Mouse (Mus musculus) intestine, embryonic 15.5 days (tissue): Measurements from ENCODE around the gene Il19. TPM values are rescaled to one million over a fixed set of nuclear protein-coding genes. Genes with fewer than 3 reads are reported as not detected.

ENCODE experiments used
- ATAC-seq: fragments of 200-750 bp; cut with Nextera tagmentation; 2 replicates; pipeline ENCODE4 v1.8.0; 2017; ENCODE audit warnings: moderate TSS enrichment, moderate library complexity
- H3K27ac ChIP-seq: fragments of 300-500 bp; sonication (generic); 2 replicates; pipeline ENCODE4 v1.5.1; 2015; ENCODE audit warnings: mild to moderate bottlenecking, inconsistent platforms
- H3K27me3 ChIP-seq: fragments of 300-500 bp; sonication (generic); replicated peaks from 2 replicates; pipeline ENCODE4 v1.6.1; 2015; ENCODE audit warnings: inconsistent platforms
- H3K36me3 ChIP-seq: fragments of 300-500 bp; sonication (generic); 2 replicates; pipeline ENCODE4 v1.6.1; 2015; ENCODE audit warnings: inconsistent platforms
- H3K4me1 ChIP-seq: fragments of 300-500 bp; sonication (generic); replicated peaks from 2 replicates; pipeline ENCODE4 v1.6.1; 2015; ENCODE audit warnings: inconsistent platforms
- H3K4me2 ChIP-seq: fragments of 300-500 bp; sonication (generic); replicated peaks from 2 replicates; pipeline ENCODE4 v1.6.1; 2015; ENCODE audit warnings: mild to moderate bottlenecking, inconsistent platforms
- H3K4me3 ChIP-seq: fragments of 300-500 bp; sonication (generic); replicated peaks from 2 replicates; pipeline ENCODE4 v1.5.1; 2015; ENCODE audit warnings: inconsistent platforms
- H3K9ac ChIP-seq: fragments of 300-500 bp; sonication (generic); 2 replicates; pipeline ENCODE4 v1.6.1; 2015; ENCODE audit warnings: inconsistent platforms
- H3K9me3 ChIP-seq: fragments of 300-500 bp; sonication (generic); 2 replicates; pipeline ENCODE4 v1.6.1; 2016; ENCODE audit warnings: inconsistent platforms
- WGBS: fragments of 180-500 bp; shearing (Covaris S2); methylation state at CpG from one replicate; pipeline ENCODE4 v1.1.7; 2015; 5-methylcytosine and 5-hydroxymethylcytosine counted together
- polyA plus RNA-seq: library from polyadenylated mRNA; unstranded; fragments of >200 nt; fragmentation: Nextera tagmentation; extraction: Ambion mirVana; gene quantifications from 2 replicates; pipeline ENCODE4 v1.2.1, GENCODE M21; 2015

Il19 gene
- polyA plus RNA-seq, 1 experiment from 2014 or later: 0.20 TPM

DNA sequence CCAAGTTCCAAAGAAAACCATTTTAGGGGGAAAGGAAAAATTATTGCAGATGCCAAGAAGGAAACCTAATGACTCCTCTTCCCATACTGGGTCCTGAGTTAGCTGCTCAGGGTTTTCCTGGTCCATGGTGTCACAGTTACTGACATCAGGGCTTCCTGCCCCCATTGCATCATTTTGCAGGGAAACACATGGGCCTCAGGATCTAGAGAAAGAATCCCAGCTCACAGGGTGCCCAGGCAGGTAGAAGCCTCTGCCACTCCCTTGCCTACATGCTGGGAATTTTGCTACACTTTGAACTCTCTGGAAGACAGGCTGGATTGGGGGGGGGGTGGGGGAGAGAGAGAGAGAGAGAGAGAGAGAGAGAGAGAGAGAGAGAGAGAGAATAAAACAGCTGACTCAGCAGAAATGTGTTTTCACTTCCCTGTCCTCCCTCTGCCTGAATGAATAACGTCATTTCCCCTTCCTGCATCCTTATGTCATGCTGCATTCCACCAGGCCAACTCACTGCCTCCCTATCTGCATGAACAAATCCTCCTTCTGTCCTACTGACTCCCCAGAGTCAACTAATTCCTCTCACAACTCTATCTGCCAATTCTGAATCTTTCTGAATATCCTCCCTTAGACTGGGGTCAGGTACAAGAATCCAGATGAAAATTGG lies 21.5 kb downstream of the Il19 start:
- H3K27me3 ChIP-seq: no peaks in the 10 kb centered on the region
- no peak overlapping the region for H3K4me3 ChIP-seq
- 14% methylated on average over 1 of the region's 1 CpGs for WGBS
- H3K9me3 ChIP-seq: no peaks in the 10 kb centered on the region
- no peak overlapping the region for H3K4me2 ChIP-seq
- ATAC-seq: no peak
- no peak overlapping the region for H3K9ac ChIP-seq
- no peak overlapping the region for H3K27ac ChIP-seq
- no peaks in the 10 kb centered on the region for H3K36me3 ChIP-seq
- H3K4me1 ChIP-seq: no peaks in the 10 kb centered on the region

DNA sequence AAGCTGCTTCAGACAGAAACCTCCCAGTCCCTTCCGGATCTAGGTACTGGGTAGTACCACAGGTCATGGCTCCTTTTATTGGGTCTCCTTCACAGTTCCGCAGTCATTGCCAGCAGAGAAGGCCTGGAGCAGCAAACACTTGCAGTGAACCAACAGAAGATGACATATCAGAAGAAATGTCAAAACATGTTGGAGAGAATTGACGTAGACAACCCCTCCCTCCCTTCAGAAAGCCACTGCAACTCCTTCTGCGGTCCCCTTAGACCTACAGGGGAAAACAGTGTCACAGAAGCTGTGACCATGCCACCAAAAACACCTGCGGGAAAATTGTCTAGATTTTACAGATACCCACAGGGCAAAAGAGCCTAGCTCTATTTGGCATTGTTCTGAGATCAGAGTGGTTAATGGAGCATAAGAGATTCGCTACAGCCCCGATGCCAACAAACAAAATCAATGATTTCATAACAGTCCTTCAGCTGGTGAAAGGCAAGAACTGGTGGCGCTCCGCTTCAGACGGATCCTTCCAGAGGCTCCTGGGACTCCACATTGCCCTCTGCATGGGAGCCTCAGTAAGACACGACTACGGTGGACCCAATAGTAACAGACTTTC lies 28.4 kb downstream of the Il19 start, which contains the start of gene Il20:
TSS of gene Il20 (minus strand) at position 51 of the 610 bp plus-strand sequence.
- no peaks in the 10 kb centered on the region for H3K36me3 ChIP-seq
- no peaks in the 10 kb centered on the region for H3K27me3 ChIP-seq
- H3K27ac ChIP-seq: no peak within 1 kb of the TSS
- no peaks in the 10 kb centered on the region for H3K9me3 ChIP-seq
- no peak for ATAC-seq
- 87% methylated on average over 12 of the region's 12 CpGs for WGBS
- no peak within 1 kb of the TSS for H3K4me2 ChIP-seq
- H3K4me1 ChIP-seq: no peaks in the 10 kb centered on the region
- no peak within 1 kb of the TSS for H3K9ac ChIP-seq
- H3K4me3 ChIP-seq: no peak within 1 kb of the TSS

DNA sequence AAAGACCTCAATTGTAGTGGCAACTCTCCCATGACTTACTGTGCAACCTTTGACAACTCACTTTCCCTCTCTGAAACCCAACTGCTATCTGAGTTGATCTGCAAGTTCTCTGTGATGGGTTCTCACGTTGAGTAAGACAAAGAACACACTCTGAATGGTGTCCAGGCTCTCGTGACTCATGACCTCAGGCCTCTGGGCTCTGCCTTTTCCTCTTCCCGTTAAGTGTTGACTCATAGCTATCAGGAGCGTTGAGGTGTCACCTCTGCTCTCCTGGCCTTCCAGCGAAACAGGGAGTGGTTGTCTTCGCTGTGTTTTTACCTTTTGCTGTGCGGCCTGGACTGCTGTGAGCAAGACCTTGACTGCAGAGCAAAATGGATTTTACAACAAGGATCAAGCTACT lies 37.4 kb downstream of the Il19 start:
- no peak for ATAC-seq
- H3K27me3 ChIP-seq: no peaks in the 10 kb centered on the region
- H3K27ac ChIP-seq: no peak overlapping the region
- H3K36me3 ChIP-seq: no peaks in the 10 kb centered on the region
- H3K4me1 ChIP-seq: no peaks in the 10 kb centered on the region
- H3K4me3 ChIP-seq: no peak overlapping the region
- no peaks in the 10 kb centered on the region for H3K9me3 ChIP-seq
- 71% methylated on average over 7 of the region's 7 CpGs for WGBS
- no peak overlapping the region for H3K4me2 ChIP-seq
- no peak overlapping the region for H3K9ac ChIP-seq

DNA sequence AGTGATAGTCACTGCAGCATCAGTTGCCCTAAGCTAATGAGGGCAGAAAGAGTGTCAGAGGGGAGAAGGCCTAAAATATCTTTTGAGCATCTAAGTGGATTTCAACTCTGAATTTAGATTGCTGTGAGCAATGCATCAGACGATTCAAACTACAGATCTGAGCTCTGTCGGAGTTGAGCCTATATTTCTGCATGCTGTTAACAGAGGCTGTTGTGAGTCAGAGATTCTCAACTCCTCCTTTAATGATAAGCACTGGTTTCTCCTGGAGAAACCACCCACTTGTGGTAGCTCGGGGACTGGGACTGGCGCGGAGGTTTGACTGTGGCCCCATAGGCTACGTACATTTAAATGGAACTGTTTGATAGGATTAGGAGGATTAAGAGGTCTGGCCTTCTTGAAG lies 45.4 kb downstream of the Il19 start:
- no peak for ATAC-seq
- H3K9me3 ChIP-seq: no peaks in the 10 kb centered on the region
- no peaks in the 10 kb centered on the region for H3K27me3 ChIP-seq
- no peak overlapping the region for H3K4me2 ChIP-seq
- no peaks in the 10 kb centered on the region for H3K4me1 ChIP-seq
- H3K4me3 ChIP-seq: no peak overlapping the region
- no peak overlapping the region for H3K9ac ChIP-seq
- 65% methylated on average over 6 of the region's 6 CpGs for WGBS
- H3K27ac ChIP-seq: no peak overlapping the region
- no peaks in the 10 kb centered on the region for H3K36me3 ChIP-seq

DNA sequence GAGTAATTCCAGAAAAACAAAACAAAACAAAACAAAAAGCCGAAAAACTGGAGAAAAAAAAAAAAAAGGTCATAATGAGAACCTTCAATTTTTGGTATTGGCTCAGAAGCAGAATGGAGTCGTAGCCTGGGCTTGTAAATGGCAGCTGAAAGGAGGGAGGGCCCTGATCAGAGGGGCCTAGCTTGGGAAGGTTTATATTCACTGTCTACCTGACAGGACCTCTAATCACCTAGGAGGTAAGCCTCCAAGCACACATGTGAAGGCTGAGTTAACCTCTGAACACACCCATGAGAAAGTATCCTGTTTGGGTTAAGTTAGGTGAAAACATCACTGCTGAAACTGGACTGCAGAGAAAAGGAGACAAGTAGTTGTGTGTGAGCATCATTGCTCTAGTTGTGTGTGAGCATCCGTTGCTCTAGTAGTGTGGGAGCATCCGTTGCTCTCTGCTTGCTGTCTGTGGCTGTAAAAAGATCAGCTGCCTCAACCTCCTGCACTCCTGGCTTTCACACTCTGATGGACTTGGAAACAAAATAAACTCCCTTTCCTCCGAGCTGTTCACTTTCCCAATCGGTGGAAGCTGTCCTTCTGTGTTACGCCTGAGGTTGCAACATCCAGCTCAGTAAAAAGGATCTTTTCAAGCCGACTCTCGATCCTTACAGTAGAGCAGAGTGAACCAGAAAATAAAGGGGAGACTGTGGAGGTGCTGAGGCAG lies 46.4 kb downstream of the Il19 start:
- Histone ChIP-seq H3K4me3 (no peak overlapping the region), H3K4me2 (no peak overlapping the region), H3K27ac (no peak overlapping the region), H3K36me3 (no peaks in the 10 kb centered on the region), H3K9me3 (no peaks in the 10 kb centered on the region), H3K27me3 (no peaks in the 10 kb centered on the region), H3K4me1 (no peaks in the 10 kb centered on the region), H3K9ac (no peak overlapping the region)
- 73% methylated on average over 9 of the region's 9 CpGs for WGBS
- no peak for ATAC-seq

DNA sequence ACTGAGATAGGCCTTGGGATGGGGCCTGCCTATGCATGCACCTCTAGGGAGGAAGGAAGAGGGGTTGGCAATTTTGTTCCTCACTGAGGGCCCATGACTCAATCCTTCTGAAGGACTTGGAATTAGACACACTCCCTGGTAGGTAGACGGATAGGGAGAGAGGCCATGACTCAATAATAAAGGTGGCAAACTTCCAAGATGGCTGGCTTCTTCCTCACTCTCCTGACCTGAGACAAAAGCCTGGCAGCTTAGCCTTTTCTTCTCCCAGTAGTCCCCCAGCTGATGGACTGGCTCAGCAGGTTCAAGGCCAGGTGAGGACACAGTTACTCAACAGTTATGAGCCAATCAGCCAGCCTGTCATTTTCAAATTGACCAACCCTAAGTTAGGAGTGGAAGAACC lies 47.5 kb downstream of the Il19 start:
- H3K4me2 ChIP-seq: no peak overlapping the region

DNA sequence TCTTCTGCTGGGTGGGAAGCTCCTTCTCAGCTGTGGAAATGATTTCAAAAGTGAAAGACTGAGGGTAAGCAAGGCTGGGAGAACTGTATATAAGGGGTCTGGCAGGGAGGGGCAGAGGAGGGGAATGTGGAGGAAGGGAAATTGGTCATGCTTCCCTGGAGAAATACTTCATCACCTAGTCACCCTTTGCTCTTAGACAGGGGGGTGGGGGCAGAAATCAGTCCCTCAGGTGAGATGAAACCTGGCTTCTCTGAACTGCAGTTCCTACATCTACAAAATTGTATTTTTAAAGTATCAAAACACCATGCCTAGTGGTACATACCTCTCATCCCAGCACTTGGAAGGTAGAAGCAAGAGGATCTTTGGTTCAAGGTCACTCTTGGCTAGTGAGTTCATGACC lies 52.6 kb downstream of the Il19 start, which contains the start of gene Il24:
TSS of gene Il24 (minus strand) at position 101 of the 400 bp plus-strand sequence.
- Histone ChIP-seq H3K9ac (no peak within 1 kb of the TSS), H3K9me3 (no peaks in the 10 kb centered on the region), H3K36me3 (no peaks in the 10 kb centered on the region), H3K27me3 (no peaks in the 10 kb centered on the region), H3K4me3 (no peak within 1 kb of the TSS), H3K4me1 (no peaks in the 10 kb centered on the region), H3K4me2 (no peak within 1 kb of the TSS), H3K27ac (no peak within 1 kb of the TSS)
- ATAC-seq: no peak

More for the DNA sequence above, 47.5 kb downstream of the Il19 start:
- H3K9ac ChIP-seq: no peak overlapping the region
- no peak overlapping the region for H3K27ac ChIP-seq
- 70% methylated on average over 1 of the region's 1 CpGs for WGBS
- no peaks in the 10 kb centered on the region for H3K27me3 ChIP-seq
- H3K4me1 ChIP-seq: no peaks in the 10 kb centered on the region
- H3K4me3 ChIP-seq: no peak overlapping the region
- no peaks in the 10 kb centered on the region for H3K9me3 ChIP-seq
- no peaks in the 10 kb centered on the region for H3K36me3 ChIP-seq
- no peak for ATAC-seq

DNA sequence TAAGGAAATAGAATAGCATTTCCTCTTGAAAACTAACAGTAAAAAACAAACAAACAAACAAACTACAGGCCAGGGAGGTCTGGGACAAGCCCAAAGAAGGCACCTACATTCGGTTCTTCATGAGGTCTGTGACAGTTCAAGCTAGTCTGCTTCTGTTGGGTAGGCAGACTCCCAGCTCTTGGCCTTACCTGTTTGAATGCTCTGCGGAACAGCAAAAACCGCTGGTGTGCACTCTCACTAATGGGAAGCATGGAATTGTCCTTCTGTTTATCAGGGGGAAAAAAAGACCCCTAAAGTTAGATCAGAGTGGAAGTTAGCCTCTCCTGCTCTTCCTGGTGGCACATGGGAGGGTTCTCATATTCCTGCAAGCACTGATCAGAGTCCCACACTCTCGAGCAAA lies 56.8 kb downstream of the Il19 start:
- Histone ChIP-seq H3K27ac (no peak overlapping the region), H3K4me3 (no peak overlapping the region), H3K27me3 (0 out of 2 replicates have a peak, but pooled peaks cover under 1% of the 10 kb centered on the region), H3K9me3 (no peaks in the 10 kb centered on the region), H3K4me1 (peaks cover 4% of the 10 kb centered on the region; the same call in 1 of the 2 replicates), H3K36me3 (no peaks in the 10 kb centered on the region), H3K9ac (no peak overlapping the region), H3K4me2 (no peak overlapping the region)
- no peak for ATAC-seq
- WGBS: 83% methylated on average over 4 of the region's 4 CpGs

Other genes starting within 250 kb of the Il19 start
- gene Gm29427, start 224.3 kb downstream of the Il19 start, polyA plus RNA-seq: not detected in 2 replicates
- 10.2 and 10.5 TPM in 2 replicates for gene Yod1, start 222.8 kb downstream of the Il19 start, polyA plus RNA-seq
- 10.8 and 11.2 TPM in 2 replicates for gene Pfkfb2, start 210.9 kb downstream of the Il19 start, polyA plus RNA-seq
- gene AA986860, start 208.1 kb downstream of the Il19 start, polyA plus RNA-seq: 58.1 and 62.2 TPM in 2 replicates
- gene Fcamr, start 139.2 kb downstream of the Il19 start, polyA plus RNA-seq: 0.18 and 0.21 TPM in 2 replicates
- 0.96 and 2.5 TPM in 2 replicates for gene Pigr, start 113.4 kb downstream of the Il19 start, polyA plus RNA-seq
- 2.8 and 5.7 TPM in 2 replicates for gene Fcmr, start 74.4 kb downstream of the Il19 start, polyA plus RNA-seq
- not detected in 2 replicates for gene Il24, start 52.7 kb downstream of the Il19 start, polyA plus RNA-seq
- not detected in 2 replicates for gene Il20, start 28.7 kb downstream of the Il19 start, polyA plus RNA-seq
- gene Il10, start 79.7 kb upstream of the Il19 start, polyA plus RNA-seq: not detected in 2 replicates
- 42.6 and 44.5 TPM in 2 replicates for gene Mapkapk2, start 157.7 kb upstream of the Il19 start, polyA plus RNA-seq
- gene Dyrk3, start 198.2 kb upstream of the Il19 start, polyA plus RNA-seq: 3.5 and 4.1 TPM in 2 replicates
- 53.0 and 55.1 TPM in 2 replicates for gene Eif2d, start 213.1 kb upstream of the Il19 start, polyA plus RNA-seq